Mouse (Mus musculus): ENCODE results near the gene Zfp775. TPM values are rescaled to one million over a fixed set of nuclear protein-coding genes. Genes with fewer than 3 reads are reported as not detected.

The Zfp775 gene
- total and polyA plus RNA-seq, 3 experiments: 7.4 to 14.8 (median 8.7) TPM

Other genes with a start within 250 kb of the Zfp775 start
- 10 to 100 TPM; 30.9 to 31.3 TPM for gene Krba1, start 206.5 kb upstream of the Zfp775 start, total RNA-seq (2021)
- gene Krba1, start 206.5 kb upstream of the Zfp775 start, polyA plus RNA-seq (2012; rRNA removed): 42.5 and 55.2 TPM in 2 replicates
- gene Zfp467, start 156.2 kb upstream of the Zfp775 start, total RNA-seq (2021): 10 to 100 TPM; 47.3 to 53.6 TPM
- gene Zfp467, start 156.2 kb upstream of the Zfp775 start, polyA plus RNA-seq (2012; rRNA removed): 119 and 124 TPM in 2 replicates
- 1 to 10 TPM; 2.7 to 3.5 TPM for gene Sspo, start 153.8 kb upstream of the Zfp775 start, total RNA-seq (2021)
- gene Sspo, start 153.8 kb upstream of the Zfp775 start, polyA plus RNA-seq (2012; rRNA removed): 8.4 and 12.3 TPM in 2 replicates
- 10 to 100 TPM; 70.7 to 78.4 TPM for gene Atp6v0e2, start 64.4 kb upstream of the Zfp775 start, total RNA-seq (2021)
- 182 and 183 TPM in 2 replicates for gene Atp6v0e2, start 64.4 kb upstream of the Zfp775 start, polyA plus RNA-seq (2012; rRNA removed)
- 10 to 100 TPM; 30.8 to 45.1 TPM for gene Lrrc61, start 47.3 kb upstream of the Zfp775 start, total RNA-seq (2021)
- 32.4 and 33.3 TPM in 2 replicates for gene Lrrc61, start 47.3 kb upstream of the Zfp775 start, polyA plus RNA-seq (2012; rRNA removed)
- 100 to 1,000 TPM in 1 of 2 experiments, 10 to 100 TPM in 1; 73.4 to 101 TPM for gene Rarres2, start 29.3 kb upstream of the Zfp775 start, total RNA-seq (2021)
- gene Rarres2, start 29.3 kb upstream of the Zfp775 start, polyA plus RNA-seq (2012; rRNA removed): 29.3 and 41.8 TPM in 2 replicates
- not detected for gene Gm45021, start 12.5 kb upstream of the Zfp775 start, total RNA-seq (2021)
- not detected in 2 replicates for gene Gm45021, start 12.5 kb upstream of the Zfp775 start, polyA plus RNA-seq (2012; rRNA removed)
- 10 to 100 TPM; 55.6 to 67.5 TPM for gene Repin1, start 8.2 kb upstream of the Zfp775 start, total RNA-seq (2021)
- 127 and 152 TPM in 2 replicates for gene Repin1, start 8.2 kb upstream of the Zfp775 start, polyA plus RNA-seq (2012; rRNA removed)
- gene Gm44965, start 8.1 kb upstream of the Zfp775 start, total RNA-seq (2021): not detected
- not detected in 2 replicates for gene Gm44965, start 8.1 kb upstream of the Zfp775 start, polyA plus RNA-seq (2012; rRNA removed)
- 1 to 10 TPM; 1.9 to 2.0 TPM for gene AI854703, start 24.7 kb downstream of the Zfp775 start, total RNA-seq (2021)
- gene AI854703, start 24.7 kb downstream of the Zfp775 start, polyA plus RNA-seq (2012; rRNA removed): 6.0 and 7.6 TPM in 2 replicates
- gene Gimap8, start 45.2 kb downstream of the Zfp775 start, total RNA-seq (2021): 10 to 100 TPM in 1 of 2 experiments, 1 to 10 TPM in 1; 7.8 to 12.6 TPM
- gene Gimap8, start 45.2 kb downstream of the Zfp775 start, polyA plus RNA-seq (2012; rRNA removed): 1.2 and 1.5 TPM in 2 replicates
- gene Gimap9, start 74.1 kb downstream of the Zfp775 start, total RNA-seq (2021): 1 to 10 TPM; 3.6 to 5.9 TPM
- 0.34 and 0.49 TPM in 2 replicates for gene Gimap9, start 74.1 kb downstream of the Zfp775 start, polyA plus RNA-seq (2012; rRNA removed)
- 10 to 100 TPM; 40.3 to 50.9 TPM for gene Gimap4, start 82.5 kb downstream of the Zfp775 start, total RNA-seq (2021)
- 7.8 and 8.2 TPM in 2 replicates for gene Gimap4, start 82.5 kb downstream of the Zfp775 start, polyA plus RNA-seq (2012; rRNA removed)
- 10 to 100 TPM; 50.7 to 66.4 TPM for gene Gimap6, start 106.2 kb downstream of the Zfp775 start, total RNA-seq (2021)
- 4.5 and 4.9 TPM in 2 replicates for gene Gimap6, start 106.2 kb downstream of the Zfp775 start, polyA plus RNA-seq (2012; rRNA removed)
- 10 to 100 TPM in 1 of 2 experiments, 1 to 10 TPM in 1; 6.9 to 11.5 TPM for gene Gm28053, start 116.5 kb downstream of the Zfp775 start, total RNA-seq (2021)
- gene Gm28053, start 116.5 kb downstream of the Zfp775 start, polyA plus RNA-seq (2012; rRNA removed): not detected in 2 replicates
- under 1 TPM; 0.37 to 0.66 TPM for gene Gimap7, start 116.6 kb downstream of the Zfp775 start, total RNA-seq (2021)
- 0.08 TPM in 1 of 2 replicates, not detected in the other for gene Gimap7, start 116.6 kb downstream of the Zfp775 start, polyA plus RNA-seq (2012; rRNA removed)
- 10 to 100 TPM in 1 of 2 experiments, 1 to 10 TPM in 1; 7.9 to 12.0 TPM for gene Gimap1, start 137.0 kb downstream of the Zfp775 start, total RNA-seq (2021)
- gene Gimap1, start 137.0 kb downstream of the Zfp775 start, polyA plus RNA-seq (2012; rRNA removed): 6.5 and 8.2 TPM in 2 replicates
- 10 to 100 TPM; 10.5 to 17.1 TPM for gene Gimap5, start 144.1 kb downstream of the Zfp775 start, total RNA-seq (2021)
- 10.9 and 14.7 TPM in 2 replicates for gene Gimap5, start 144.1 kb downstream of the Zfp775 start, polyA plus RNA-seq (2012; rRNA removed)
- gene Gimap3, start 168.8 kb downstream of the Zfp775 start, total RNA-seq (2021): 10 to 100 TPM in 1 of 2 experiments, 1 to 10 TPM in 1; 5.2 to 10.3 TPM
- gene Gimap3, start 168.8 kb downstream of the Zfp775 start, polyA plus RNA-seq (2012; rRNA removed): 1.5 TPM in 2 replicates
- 100 to 1,000 TPM; 303 to 381 TPM for gene Tmem176a, start 238.9 kb downstream of the Zfp775 start, total RNA-seq (2021)
- gene Tmem176a, start 238.9 kb downstream of the Zfp775 start, polyA plus RNA-seq (2012; rRNA removed): 314 and 406 TPM in 2 replicates
- 100 to 1,000 TPM; 608 to 699 TPM for gene Tmem176b, start 239.4 kb downstream of the Zfp775 start, total RNA-seq (2021)
- gene Tmem176b, start 239.4 kb downstream of the Zfp775 start, polyA plus RNA-seq (2012; rRNA removed): 591 and 724 TPM in 2 replicates

Data from adrenal gland, adult 2 months (tissue).